Mouse (Mus musculus) liver, postnatal 0 days (tissue): ENCODE data around the gene Raver1.

Source experiments
- CTCF ChIP-seq: sonication (generic); IDR thresholded peaks from 2 replicates; pipeline ENCODE4 v1.5.1; 2016; ENCODE audit warnings: antibody characterized with exemption, low read depth
- EP300 ChIP-seq: IDR thresholded peaks from 2 replicates; pipeline ENCODE4 v1.6.1; 2016; ENCODE audit warnings: antibody characterized with exemption, low read depth, mild to moderate bottlenecking

GRCm38 (mm10) chr9:21043563-21043962 is 48.2 kb downstream of the Raver1 start:
- no peak for TF ChIP-seq CTCF
- no peak for TF ChIP-seq EP300
